Mouse (Mus musculus): Measurements from ENCODE around the gene Tpp1.
"Not testable (repeated sequence)": the region's sequence is repeated elsewhere in the genome, so short reads cannot be mapped to it uniquely, and the experiment has no call there.

Tpp1 gene

GRCm38 (mm10) chr7:105761813-105762484 is 9.9 kb upstream of the Tpp1 start:
- no peak for DNase-seq

DNA sequence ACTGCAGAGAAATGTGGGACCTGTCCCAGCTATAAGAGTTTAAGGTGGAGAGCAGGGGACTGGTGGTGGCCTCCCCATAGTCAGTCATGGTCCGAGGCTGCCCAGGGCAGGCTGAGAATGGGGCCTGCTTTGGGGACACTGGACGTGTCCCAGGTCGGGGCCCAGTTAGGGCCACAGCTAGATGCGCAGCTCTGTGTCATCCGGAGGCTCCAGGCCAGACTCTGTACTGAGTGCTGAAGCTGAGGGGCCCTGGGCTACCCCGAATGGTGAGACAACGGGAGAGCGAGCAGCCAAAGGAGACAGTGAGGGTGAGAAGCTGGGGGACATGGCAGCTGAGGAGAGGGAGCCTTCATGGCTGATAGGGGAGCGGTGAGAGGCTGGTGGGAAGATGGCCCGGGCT is 1.2 kb upstream of the Tpp1 start:
- no peak for DNase-seq

DNA sequence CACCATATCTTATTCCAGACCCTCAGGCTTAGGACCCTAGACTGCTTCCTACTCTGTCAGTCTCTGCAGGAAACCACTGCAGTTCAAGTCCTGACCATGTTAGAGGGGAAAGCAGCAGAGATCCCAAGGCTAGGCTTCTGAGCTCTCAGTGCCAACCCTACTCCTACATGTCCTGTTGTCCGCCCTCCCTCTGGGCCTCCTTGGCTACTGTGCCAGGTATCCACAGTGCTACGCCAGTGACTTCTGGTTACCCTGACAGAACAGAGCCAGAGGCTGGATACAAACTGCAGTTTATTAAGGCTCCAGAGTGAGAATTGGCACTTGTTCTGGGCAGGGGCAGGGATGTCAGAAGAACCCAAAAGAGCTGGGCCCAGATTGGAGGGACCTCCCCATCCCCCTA is 681 bp upstream of the Tpp1 start:
- DNase-seq = no peak

GRCm38 (mm10) chr7:105747776-105748175 is 4.3 kb downstream of the Tpp1 start:
- DNase-seq = no peak

GRCm38 (mm10) chr7:105743926-105744590 is 8.0 kb downstream of the Tpp1 start, which contains the start of gene Taf10:
Gene Taf10 (minus strand): TSS chr7:105744361.
- peak; percentile 93 for DNase-seq

GRCm38 (mm10) chr7:105743246-105743925 is 8.6 kb downstream of the Tpp1 start:
- DNase-seq = not testable (repeated sequence)

DNA sequence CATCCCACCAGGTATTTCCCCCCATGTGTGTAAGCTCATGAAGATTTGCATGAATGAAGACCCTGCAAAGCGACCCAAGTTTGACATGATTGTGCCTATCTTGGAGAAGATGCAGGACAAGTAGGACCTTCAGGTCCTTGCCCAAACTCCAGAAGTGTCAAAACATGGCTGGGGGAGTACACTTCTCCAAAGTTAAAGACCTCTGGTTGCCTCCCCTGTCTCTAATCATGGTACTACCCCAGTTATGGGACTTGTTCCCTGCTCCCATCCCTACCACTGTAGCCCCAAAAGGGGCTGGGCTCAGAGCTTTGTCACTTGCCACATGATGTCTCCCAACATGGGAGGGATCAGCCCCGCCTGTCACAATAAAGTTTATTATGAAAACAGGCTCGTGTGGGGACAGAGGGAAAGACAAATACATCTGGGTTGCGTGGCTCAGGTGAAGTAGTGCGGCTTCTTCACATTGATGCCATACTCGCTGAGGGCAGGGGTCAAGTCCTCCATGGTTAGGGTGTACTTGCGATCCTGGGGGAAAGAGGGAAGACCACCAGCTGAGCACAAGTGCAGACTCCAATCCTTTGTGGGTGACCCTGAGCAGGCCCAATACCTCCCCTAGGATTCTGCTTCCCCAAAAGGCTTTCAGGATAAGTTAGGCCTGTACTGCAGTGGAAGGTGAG is 9.4 kb downstream of the Tpp1 start:
- not testable (repeated sequence) for DNase-seq

DNA sequence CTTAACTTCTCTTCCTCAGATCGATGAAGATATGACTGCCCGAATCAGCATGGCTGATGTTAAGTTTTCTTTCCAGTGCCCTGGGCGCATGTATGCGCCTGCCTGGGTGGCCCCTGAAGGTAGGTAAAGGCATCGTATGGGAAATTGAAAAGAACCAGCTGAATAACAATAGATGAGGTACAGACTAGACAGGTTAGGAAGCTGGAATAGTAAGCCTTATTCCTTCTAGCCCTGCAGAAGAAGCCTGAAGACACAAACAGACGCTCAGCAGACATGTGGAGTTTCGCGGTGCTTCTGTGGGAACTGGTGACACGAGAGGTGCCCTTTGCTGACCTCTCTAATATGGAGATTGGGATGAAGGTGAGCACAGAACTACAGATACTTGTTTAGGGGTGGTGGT is 10.1 kb downstream of the Tpp1 start:
- DNase-seq = no peak

GRCm38 (mm10) chr7:105740851-105741250 is 11.2 kb downstream of the Tpp1 start:
- no peak for DNase-seq

DNA sequence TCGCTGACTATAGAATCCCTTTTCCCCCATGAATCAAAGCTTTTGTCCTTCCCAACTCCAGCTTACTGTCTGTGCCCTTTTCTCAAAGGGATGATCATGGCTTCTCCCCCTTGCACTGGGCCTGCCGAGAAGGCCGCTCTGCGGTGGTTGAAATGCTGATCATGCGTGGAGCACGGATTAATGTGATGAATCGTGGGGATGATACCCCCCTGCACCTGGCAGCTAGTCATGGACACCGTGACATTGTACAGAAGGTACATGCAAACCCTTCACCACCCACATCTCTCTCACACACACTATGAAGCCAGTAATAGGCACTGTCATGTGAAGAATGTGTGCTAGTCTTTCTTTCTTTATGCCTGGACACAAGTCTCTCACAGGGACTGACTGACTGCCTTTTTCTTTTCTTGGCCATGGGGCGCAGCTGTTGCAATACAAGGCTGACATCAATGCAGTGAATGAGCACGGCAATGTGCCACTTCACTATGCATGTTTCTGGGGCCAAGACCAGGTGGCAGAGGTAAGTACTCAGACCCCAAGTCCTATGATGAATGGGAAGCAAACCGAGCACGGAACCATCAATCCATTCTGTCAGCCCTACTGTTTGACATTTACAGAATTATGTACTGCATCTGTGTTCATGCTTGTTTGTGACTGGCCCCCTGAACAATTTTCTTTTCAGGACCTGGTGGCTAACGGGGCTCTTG is 11.8 kb downstream of the Tpp1 start:
- DNase-seq = no peak

- DNase-seq = no peak
These were observed 13.1 kb downstream of the Tpp1 start for GRCm38 (mm10) chr7:105738948-105739347.

DNA sequence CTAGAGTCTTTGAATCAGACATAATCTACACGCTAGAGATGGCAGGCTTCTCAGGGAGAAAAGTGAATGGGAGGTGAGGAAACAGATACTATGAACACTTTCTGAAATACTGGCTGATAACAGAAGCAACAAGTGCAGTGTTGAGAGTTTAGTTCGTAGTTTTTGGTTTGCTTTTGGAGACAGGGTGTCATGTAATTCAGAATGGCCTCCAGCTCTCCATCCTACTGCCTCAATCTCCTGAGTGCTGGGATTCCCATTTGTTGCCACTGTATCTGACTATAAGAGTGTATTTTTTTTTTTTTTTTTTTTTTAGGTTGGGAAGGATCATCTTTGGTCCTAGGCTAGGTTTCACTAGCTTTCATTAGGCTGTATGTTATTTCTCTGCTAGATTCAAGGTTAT is 13.7 kb downstream of the Tpp1 start:
- DNase-seq = no peak

DNA sequence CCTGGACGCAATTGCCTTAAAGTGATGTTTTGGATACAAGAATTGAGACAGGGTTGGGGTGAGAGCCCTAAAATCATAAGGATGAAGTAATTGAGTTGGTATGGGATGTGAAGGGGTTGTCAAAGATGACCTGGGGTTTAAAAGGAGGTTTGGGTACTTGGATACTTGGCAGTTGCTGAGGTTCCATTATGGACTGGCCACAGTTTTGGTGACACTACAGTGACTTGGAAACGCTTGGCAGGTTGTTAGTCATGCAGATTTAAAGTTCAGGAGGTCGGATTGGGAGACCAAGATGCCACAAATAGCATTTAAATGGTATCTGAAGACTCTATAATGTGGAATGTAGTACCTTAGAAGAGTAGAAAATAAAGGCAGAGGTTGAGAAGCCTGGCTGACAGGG is 14.4 kb downstream of the Tpp1 start:
- DNase-seq = no peak

DNA sequence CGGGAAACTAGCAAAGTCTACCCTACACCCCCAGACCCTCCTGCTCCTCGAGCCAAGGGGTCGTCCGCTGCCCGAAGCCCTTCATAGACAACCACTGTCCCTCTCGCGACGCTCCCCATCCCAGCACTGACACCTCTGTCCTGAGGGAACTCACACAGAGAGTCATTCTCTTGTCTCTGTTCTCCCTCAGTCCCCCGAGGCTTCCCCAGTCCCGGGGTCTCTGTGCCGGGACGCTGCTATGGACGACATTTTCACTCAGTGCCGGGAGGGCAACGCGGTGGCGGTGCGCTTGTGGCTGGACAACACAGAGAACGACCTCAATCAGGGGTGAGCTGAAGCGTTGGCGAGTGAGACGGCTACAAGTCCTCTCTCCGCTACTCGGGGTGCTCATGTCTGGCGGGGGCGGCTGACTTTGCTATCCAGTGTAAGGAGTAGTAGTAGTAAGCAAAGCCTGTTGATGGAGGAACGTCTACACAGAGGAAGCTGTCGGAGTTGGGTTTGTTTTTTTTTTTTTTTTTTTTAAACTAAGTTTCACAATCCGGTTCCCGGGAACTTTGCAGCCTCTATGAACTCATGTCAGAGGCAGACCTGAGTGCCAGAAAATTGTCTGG is 15.0 kb downstream of the Tpp1 start, which contains the start of gene Rrp8:
Rrp8 (minus strand) TSS at position 475 of the 611 bp plus-strand sequence.
- DNase-seq = peak; percentile 48

DNA sequence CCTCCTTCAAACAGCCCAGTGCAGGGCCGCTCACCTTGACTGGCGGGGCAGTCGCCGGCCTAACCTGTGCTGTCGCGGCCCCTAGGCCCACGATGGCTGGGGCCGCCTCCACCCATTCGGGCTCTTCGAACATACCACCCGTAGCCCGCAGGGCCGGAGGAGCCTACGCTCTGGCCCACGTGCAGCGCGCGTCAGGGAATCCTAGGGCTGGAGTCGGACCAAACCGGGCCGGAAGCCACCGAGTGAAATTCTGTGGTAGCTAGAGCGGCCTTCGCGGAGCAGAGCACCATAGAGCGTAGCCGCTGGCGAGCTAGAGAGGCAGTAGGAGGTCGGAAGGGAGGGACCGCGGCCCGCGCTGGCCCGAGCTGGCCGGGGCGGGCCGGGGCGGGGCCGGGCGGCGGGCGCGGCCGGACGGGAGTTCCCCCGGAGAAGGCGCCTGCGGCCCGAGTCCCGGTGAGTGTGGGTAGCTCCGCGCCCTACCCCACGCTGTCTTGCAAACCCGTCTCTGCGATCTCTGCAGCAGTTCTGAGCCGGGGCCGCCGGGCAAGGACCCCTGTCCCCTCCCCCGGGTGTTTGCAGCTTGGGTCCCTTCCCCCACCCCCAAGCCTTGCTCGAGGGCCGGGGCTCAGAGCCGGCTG is 15.7 kb downstream of the Tpp1 start, which contains the start of gene Ilk:
Ilk (plus strand) TSS at position 329 of the 638 bp plus-strand sequence.
- peak; percentile 87 for DNase-seq

GRCm38 (mm10) chr7:105735464-105735863 is 16.6 kb downstream of the Tpp1 start:
- DNase-seq = not testable (repeated sequence)

GRCm38 (mm10) chr7:105734826-105735225 is 17.2 kb downstream of the Tpp1 start:
- DNase-seq = no peak

DNA sequence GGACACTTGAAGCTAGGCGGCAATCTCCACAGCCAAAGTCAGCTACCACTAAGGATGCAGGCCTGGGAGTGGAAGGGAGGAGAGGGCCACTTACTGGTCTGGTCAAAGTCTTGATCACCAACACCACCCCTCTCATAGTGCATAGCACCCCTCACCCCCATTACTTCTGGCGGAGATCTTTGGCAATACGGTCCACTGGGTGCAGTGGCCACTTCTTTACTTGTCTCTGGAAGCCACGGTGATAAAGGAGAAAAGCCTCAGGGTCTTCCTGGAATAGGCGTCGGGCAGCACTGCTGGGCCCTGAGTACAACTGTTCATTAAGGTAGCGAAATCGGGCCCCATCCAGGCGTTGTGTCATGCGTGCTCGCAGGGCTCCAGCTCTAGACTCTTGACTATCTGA is 18.2 kb downstream of the Tpp1 start:
- DNase-seq = no peak

- DNase-seq = no peak
These were observed 23.2 kb downstream of the Tpp1 start for GRCm38 (mm10) chr7:105728701-105729428.

- DNase-seq = no peak
These were observed 25.1 kb downstream of the Tpp1 start for GRCm38 (mm10) chr7:105726980-105727325.

Measured in thymus, postnatal 14 days (tissue).